Mouse (Mus musculus) cerebellum, adult 11 months (tissue): ENCODE data around the gene Pigl.
"Not testable (repeated sequence)": the region's sequence is repeated elsewhere in the genome, so short reads cannot be mapped to it uniquely, and the experiment has no call there.

Source experiments
- DNase-seq: peaks from one replicate; pipeline ENCODE4 v3.0.0; 2022

Gene Pigl

GRCm38 (mm10) chr11:62458276-62458724 lies at the start of gene Pigl, which contains the start of gene Ncor1:
Gene Pigl (plus strand): TSS chr11:62458460.
Gene Ncor1 (minus strand): TSS chr11:62458541.
- peak; percentile 79 for DNase-seq

DNA sequence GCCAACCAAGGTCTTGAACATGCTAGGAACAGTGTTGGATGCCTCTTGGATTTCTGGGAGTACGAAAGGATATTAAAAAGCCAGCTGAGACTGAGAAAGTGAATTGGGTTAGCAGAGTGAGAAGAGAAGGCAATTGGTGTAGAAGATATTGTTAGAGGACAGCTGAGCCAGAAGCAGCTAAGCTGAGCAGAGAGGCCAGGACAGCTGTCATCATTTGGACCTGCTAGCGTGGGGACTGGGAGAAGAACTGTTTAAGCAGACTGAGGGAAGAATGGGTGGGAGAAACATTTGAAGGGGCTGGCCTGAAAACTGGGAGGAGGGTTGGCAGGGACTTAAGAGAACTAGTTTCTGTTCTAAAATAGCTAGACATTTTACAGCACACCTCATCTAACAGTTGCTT lies 49.4 kb upstream of the Pigl start:
- no peak for DNase-seq

- DNase-seq, result no peak
These were observed 48.6 kb upstream of the Pigl start for GRCm38 (mm10) chr11:62409611-62410010.

- no peak for DNase-seq
These were observed 43.2 kb upstream of the Pigl start for GRCm38 (mm10) chr11:62415026-62415425.

- no peak for DNase-seq
These were observed 33.7 kb upstream of the Pigl start for GRCm38 (mm10) chr11:62424525-62424924.

GRCm38 (mm10) chr11:62426266-62426665 lies 32.0 kb upstream of the Pigl start:
- DNase-seq, result no peak

- DNase-seq, result no peak
These were observed 31.2 kb upstream of the Pigl start for GRCm38 (mm10) chr11:62427105-62427504.

DNA sequence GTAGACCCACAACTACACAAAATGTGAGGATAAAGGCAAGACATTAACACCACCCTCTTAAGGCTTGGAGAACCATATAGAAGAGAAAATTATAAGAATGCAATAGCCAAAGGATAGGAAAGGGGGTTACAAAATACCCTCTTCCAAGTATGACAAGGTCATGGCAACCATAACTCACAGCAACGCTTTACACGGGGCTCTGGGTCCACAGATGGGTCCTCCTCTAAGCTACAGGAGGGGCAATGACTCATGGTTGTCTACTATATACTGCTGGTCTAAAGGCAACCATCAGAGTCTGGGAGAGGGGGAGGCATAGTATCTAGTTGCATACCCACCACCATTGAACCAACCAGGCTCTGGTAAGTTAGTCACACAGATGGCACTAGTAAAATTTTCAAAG lies 26.0 kb upstream of the Pigl start:
- DNase-seq, result no peak

GRCm38 (mm10) chr11:62440670-62441315 lies 17.5 kb upstream of the Pigl start:
- no peak for DNase-seq

DNA sequence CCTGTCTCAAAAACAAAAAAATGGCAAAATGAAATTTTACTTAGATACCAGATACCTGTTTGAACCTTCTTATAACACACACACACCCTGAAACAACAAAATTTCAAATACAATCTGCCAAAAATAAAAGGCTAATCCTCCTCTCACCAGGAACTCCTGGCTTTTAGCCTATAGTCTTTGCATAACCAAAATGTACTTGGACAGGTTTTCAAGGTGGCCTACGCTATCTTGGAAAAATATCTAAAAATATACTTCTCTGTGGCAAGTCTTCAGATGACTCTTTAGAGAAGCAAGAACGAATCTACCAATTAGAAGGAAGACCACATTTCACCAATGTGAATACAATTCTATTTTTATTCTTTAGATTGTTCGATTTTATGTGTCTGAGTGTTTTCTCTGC lies 12.5 kb upstream of the Pigl start:
- no peak for DNase-seq

DNA sequence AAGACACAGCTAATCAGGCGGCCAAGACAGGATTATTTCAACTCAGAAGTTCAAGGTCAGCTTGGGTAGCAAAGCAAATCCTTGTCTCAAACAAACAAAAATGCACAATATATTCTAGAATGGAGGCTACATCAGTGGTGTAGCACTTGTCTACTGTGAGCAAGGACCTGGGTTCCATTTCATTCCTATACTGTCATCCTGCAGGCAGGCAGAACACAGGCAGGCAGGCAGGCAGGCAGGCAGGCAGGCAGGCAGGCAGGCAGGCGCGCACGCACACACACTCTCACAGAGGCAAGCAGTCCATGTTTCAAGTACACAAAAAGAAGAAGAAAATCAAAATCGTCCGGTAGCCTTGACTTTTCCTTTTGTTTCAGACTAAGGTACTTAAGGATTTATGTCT lies 9.3 kb upstream of the Pigl start:
- no peak for DNase-seq

DNA sequence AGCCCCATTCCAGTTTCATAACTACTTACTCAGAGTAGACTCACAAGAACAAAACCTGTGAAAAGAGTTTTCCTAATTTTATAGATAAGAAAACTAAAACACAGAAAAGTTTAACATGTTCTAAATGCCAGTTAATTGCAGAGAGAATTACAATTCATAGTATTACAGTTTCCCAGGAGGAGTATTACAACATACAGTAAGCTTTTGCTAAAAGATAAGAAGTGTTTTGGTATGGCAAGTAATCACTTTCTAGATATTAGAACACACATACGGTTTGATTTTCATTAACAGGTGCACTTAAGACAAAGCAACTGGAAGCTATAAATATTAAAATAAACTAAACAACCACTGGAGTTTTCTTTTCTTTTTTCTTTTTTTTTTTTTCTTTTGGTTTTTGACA lies 3.1 kb upstream of the Pigl start:
- no peak for DNase-seq

DNA sequence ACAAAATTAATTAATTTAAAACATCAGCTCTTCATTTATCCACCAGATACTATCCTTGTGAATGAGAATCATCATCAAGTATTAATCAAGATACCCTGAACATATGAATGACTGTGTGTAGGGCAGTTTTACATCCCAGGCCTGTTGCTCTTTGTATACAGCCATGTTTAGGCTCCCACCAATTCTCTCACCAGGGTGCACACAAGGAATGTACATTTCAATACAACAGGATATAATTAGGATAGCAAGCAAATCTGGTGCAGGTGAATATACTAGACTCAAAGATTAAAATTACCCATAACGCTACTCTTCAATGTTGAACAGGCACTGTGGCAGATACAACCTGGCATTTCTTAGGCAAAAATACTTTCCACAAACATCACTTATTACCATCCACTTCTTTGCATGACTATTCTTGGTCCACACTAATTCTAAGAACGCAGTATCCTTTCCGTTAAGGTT lies 2.2 kb upstream of the Pigl start:
- no peak for DNase-seq

DNA sequence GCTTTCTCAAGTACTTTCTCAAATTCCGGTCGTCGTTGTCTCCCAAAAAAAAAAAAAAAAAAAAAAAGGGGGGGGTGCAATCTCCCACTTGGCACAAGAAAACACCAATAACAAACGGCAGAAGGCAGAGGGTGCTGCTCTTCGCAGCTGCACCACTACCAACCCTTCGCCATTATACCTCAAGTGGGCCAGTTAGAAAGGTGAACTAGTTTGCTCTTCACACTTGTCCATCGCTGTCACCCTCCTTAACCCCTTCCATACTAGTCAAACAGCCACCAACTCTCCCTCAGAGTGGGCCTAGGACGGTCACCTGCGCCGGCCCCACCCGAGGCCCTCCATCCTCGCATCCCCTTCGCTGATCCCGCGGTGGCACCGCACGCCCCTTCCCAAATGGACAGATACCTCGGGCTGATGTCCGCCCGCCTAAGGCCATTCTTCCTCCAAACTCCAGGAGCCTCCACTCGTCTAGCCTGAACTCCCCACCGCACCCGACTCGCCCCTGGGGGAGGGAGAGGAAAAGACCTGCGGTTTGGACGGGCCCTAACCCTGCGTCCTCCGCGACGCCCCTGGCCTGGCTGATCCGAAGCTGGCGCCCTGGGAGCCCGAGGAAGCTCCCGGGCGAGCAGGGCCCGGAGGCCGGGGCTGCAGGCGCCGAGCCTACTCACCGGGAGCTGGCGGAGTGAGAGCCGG lies 1.6 kb upstream of the Pigl start:
- no peak for DNase-seq

DNA sequence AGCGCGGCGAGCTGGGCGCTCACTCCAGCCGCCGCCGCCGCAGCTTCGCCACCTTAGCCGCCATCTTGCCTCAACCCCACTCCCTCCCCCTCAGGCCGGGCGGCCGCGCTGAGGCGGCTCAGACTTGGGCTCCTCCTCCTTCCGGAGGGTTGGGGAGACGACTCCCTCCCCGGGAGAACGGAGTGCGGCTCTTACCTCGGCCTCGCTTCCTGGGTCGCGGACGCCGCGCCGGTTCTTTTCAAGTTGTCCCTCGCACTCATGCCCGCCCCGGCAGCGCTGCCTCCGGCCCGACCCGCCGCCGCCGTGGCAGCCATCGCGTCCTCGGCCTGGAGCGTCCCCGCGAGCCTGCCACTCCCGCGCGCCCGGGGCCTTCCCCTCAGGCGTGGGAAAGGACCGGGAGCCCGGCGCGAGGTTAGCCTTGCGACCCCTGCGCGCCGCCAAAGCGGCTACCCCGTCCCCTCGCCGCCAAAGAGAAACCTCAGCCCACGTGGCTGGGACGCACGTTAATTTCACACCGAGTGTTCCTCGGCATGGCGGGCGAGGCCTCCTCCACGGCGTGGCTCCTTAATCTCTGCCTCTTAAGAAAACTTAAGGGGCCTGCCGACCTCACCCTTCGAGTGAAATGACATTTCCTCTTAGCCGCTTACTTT lies 894 bp upstream of the Pigl start:
- DNase-seq, result peak; percentile 84

DNA sequence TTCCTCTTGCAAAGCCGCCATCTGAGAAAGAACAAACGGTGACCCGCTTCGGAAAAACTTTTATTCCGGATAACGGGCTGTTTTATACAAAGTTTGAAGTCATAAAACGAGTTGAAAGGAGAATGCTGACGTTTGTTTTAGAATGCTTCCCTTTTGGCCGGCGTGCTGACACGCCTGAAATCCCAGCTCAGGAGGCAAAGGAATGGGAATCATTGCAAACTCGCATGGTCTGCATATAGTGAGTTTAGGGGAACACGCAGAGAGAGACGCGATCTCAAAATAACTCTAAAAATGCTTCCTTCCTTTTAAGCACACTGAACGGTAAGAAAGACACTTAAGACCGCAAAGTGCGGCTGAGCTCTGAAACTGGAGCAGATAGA lies 379 bp upstream of the Pigl start:
- no peak for DNase-seq

- DNase-seq, result no peak
These were observed 520 bp downstream of the Pigl start for GRCm38 (mm10) chr11:62458780-62459179.

GRCm38 (mm10) chr11:62462529-62462928 lies 4.3 kb downstream of the Pigl start:
- DNase-seq, result not testable (repeated sequence)

GRCm38 (mm10) chr11:62463225-62463915 lies 5.1 kb downstream of the Pigl start:
- DNase-seq, result no peak

- DNase-seq, result no peak
These were observed 6.4 kb downstream of the Pigl start for GRCm38 (mm10) chr11:62464696-62465095.

DNA sequence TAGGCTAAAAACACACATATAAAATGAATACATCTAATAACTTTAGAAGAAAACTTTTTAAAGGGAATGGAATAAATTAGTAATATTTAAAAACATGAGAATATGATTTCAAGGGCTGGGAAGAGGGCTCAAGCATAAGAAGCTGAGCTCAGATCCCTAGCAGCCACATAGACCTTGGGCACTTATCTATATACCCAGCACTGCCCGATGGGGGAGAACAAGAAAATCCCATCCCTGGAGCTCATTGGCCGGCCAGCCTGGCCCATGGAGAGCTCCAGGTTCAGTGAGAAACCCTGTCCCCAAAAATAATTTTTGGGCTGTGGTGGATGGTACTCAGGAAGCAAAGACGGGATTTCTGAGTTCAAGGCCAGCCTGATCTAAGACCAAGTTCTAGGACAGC lies 7.6 kb downstream of the Pigl start:
- DNase-seq, result no peak

- no peak for DNase-seq
These were observed 8.3 kb downstream of the Pigl start for GRCm38 (mm10) chr11:62466546-62466945.

GRCm38 (mm10) chr11:62467289-62467688 lies 9.0 kb downstream of the Pigl start:
- not testable (repeated sequence) for DNase-seq
